Mouse (Mus musculus) bone marrow, adult 2 months (tissue): ENCODE measurements around the gene Olfr203. TPM values are rescaled to one million over a fixed set of nuclear protein-coding genes. Genes with fewer than 3 reads are reported as not detected.
"Not testable (repeated sequence)": the region's sequence is repeated elsewhere in the genome, so short reads cannot be mapped to it uniquely, and the experiment has no call there.

Source experiments
- H3K27ac ChIP-seq: fragments of 200-500 bp; 2 replicates; pipeline ENCODE4 v1.5.1; 2012; ENCODE audit warnings: low read depth, mild to moderate bottlenecking, control low read depth, inconsistent platforms, low read length; ENCODE audit not compliant: control insufficient read depth, poor library complexity, insufficient read depth
- H3K4me1 ChIP-seq: fragments of 200-500 bp; 2 replicates; pipeline ENCODE4 v1.6.1; 2011; ENCODE audit warnings: low read length; ENCODE audit not compliant: control insufficient read depth, insufficient read depth
- H3K4me3 ChIP-seq: fragments of 200-500 bp; replicated peaks from 2 replicates; pipeline ENCODE3; 2011; ENCODE audit warnings: mild to moderate bottlenecking, low read depth, low read length, control low read depth; ENCODE audit not compliant: control insufficient read depth
- CTCF ChIP-seq: fragments of 200-500 bp; IDR thresholded peaks from 2 replicates; pipeline ENCODE4 v1.5.1; 2011; ENCODE audit warnings: low read length, control low read depth; ENCODE audit not compliant: control insufficient read depth, insufficient read depth
- POLR2A ChIP-seq: fragments of 200-500 bp; IDR thresholded peaks from 2 replicates; pipeline ENCODE4 v1.6.1; 2011; ENCODE audit warnings: low read depth, mild to moderate bottlenecking, control low read depth, low read length, borderline replicate concordance; ENCODE audit not compliant: control insufficient read depth
- WGBS: fragments of 180-500 bp; shearing (Covaris S2); methylation state at CpG from one replicate; pipeline ENCODE4 v1.1.7; 2018; 5-methylcytosine and 5-hydroxymethylcytosine counted together
- polyA plus RNA-seq: library from polyadenylated mRNA; stranded (reverse); fragments of >200 nt; gene quantifications from 2 replicates; pipeline ENCODE4 v1.2.4, GENCODE M21; 2011; ENCODE audit warnings: low replicate concordance; ENCODE audit not compliant: missing spikeins, insufficient read depth, insufficient read length

Olfr203 gene
- not detected in 2 replicates for polyA plus RNA-seq

GRCm38 (mm10) chr16:59298581-59298980 lies at the start of gene Olfr203:
Gene Olfr203 (plus strand): TSS chr16:59298881.
- 71% methylated on average over 2 of the region's 2 CpGs for WGBS
- Histone ChIP-seq H3K4me1 (no peaks in the 10 kb centered on the region), H3K4me3 (no peak within 1 kb of the TSS), H3K27ac (no peak within 1 kb of the TSS)
- no peak for TF ChIP-seq CTCF

GRCm38 (mm10) chr16:59249684-59250083 lies 49.0 kb upstream of the Olfr203 start:
- TF ChIP-seq CTCF (no peak), POLR2A (no peak)
- WGBS: 79% methylated on average over 17 of the region's 17 CpGs

GRCm38 (mm10) chr16:59269097-59269496 lies 29.6 kb upstream of the Olfr203 start:
- H3K4me3 ChIP-seq, H3K27ac ChIP-seq, H3K4me1 ChIP-seq: not testable (repeated sequence)
- WGBS: 60% methylated on average over 4 of the region's 4 CpGs

More at GRCm38 (mm10) chr16:59249684-59250083, 49.0 kb upstream of the Olfr203 start:
- Histone ChIP-seq H3K4me3 (no peak overlapping the region), H3K4me1 (no peaks in the 10 kb centered on the region), H3K27ac (no peak overlapping the region)

- WGBS: 79% methylated on average over 4 of the region's 4 CpGs
- H3K4me1 ChIP-seq, H3K27ac ChIP-seq, H3K4me3 ChIP-seq: not testable (repeated sequence)
These were observed 26.1 kb upstream of the Olfr203 start, which contains the start of gene Olfr201 for GRCm38 (mm10) chr16:59272532-59272931. Gene Olfr201 (minus strand): TSS chr16:59272632.

GRCm38 (mm10) chr16:59280542-59280941 lies 18.1 kb upstream of the Olfr203 start:
- H3K4me1 ChIP-seq: no peaks in the 10 kb centered on the region
- H3K4me3 ChIP-seq: no peak overlapping the region
- no peak overlapping the region for H3K27ac ChIP-seq
- no peak for TF ChIP-seq CTCF
- no peak for TF ChIP-seq POLR2A
- WGBS: 67% methylated on average over 3 of the region's 3 CpGs

GRCm38 (mm10) chr16:59283476-59283875 lies 15.2 kb upstream of the Olfr203 start:
- Histone ChIP-seq H3K27ac (no peak overlapping the region), H3K4me3 (no peak overlapping the region), H3K4me1 (no peaks in the 10 kb centered on the region)
- WGBS: 67% methylated on average over 1 of the region's 1 CpGs
- no peak for TF ChIP-seq CTCF
- TF ChIP-seq POLR2A: no peak

- no peak within 1 kb of the TSS for H3K27ac ChIP-seq
- no peaks in the 10 kb centered on the region for H3K4me1 ChIP-seq
- WGBS: 72% methylated on average over 1 of the region's 1 CpGs
- H3K4me3 ChIP-seq: no peak within 1 kb of the TSS
- TF ChIP-seq POLR2A (no peak), CTCF (no peak)
These were observed 12.0 kb upstream of the Olfr203 start, which contains the start of gene Olfr202 for GRCm38 (mm10) chr16:59286693-59287092. Gene Olfr202 (minus strand): TSS chr16:59286793.

GRCm38 (mm10) chr16:59287576-59287975 lies 11.1 kb upstream of the Olfr203 start:
- 47% methylated on average over 9 of the region's 9 CpGs for WGBS
- H3K27ac ChIP-seq, H3K4me1 ChIP-seq, H3K4me3 ChIP-seq: not testable (repeated sequence)

- H3K4me1 ChIP-seq: no peaks in the 10 kb centered on the region
- H3K27ac ChIP-seq: no peak within 1 kb of the TSS
- TF ChIP-seq POLR2A: no peak
- TF ChIP-seq CTCF: no peak
- no peak within 1 kb of the TSS for H3K4me3 ChIP-seq
These were observed 19.5 kb downstream of the Olfr203 start, which contains the start of gene Olfr204 for GRCm38 (mm10) chr16:59318148-59318547. Gene Olfr204 (minus strand): TSS chr16:59318248.

GRCm38 (mm10) chr16:59323262-59323661 lies 24.6 kb downstream of the Olfr203 start:
- WGBS: 26% methylated on average over 1 of the region's 1 CpGs
- not testable (repeated sequence) for H3K4me1 ChIP-seq, H3K4me3 ChIP-seq, H3K27ac ChIP-seq
